Mouse (Mus musculus): ENCODE measurements at regions not wholly inside any gene's neighbourhood (a gene's known extent, or its start where the extent isn't known, plus 50 kb on each side); places are given as distances from the start of the nearest gene placed in this dataset.

DNA sequence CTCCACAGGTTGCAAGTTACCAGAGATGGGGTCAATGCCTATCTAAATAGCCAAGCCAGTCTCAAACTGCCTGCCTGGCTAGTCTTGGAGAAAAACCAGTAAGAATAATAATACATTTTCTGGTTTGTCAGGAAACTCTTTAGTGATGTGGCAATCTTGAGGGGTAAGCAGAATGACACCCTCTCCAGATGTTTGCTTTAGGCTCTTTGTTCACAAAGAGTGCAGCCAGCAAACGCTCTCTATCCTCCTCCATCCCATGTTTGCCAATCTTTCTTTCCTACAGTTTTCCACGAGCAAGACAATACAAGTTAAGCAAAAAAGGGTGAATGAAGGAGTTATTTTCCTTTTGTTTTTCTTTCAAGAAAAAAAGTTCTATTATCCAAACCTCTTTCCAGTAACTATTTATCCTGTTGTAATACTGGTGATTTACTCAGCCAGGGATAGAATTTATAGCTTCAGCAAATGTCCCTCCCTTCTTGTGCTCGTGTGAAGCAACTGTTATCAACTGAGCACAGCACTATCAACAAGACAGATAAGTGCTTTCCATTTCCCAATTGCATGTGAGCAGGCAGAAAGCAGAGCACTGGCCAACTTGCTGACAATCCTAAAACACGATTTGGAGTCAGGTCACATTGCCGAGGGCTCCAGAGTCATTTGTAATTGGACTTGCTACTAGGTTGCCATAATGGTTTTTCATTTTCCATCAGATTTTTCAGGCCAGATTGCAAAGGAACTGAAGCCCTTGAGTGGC, 873.5 kb downstream of the Rapgef2 start:
- Histone ChIP-seq H3K4me3 (replicated peaks; ENCODE audit: insufficient read depth, low read depth, low read length) (no peak overlapping the region), H3K27me3 (ENCODE audit: control insufficient read depth, insufficient read depth, low read length) (no peaks in the 10 kb centered on the region), H3K27ac (ENCODE audit: insufficient read depth, low read length) (no peak overlapping the region), H3K4me1 (ENCODE audit: control insufficient read depth, insufficient read depth, low read length) (no peaks in the 10 kb centered on the region)
- no peak for DNase-seq
- 59% methylated on average over 5 of the region's 5 CpGs for WGBS
- no peak for TF ChIP-seq POLR2A (IDR thresholded peaks at IDR 0.05; ENCODE audit: borderline replicate concordance, insufficient read depth, low read length)
- no peak for TF ChIP-seq CTCF (IDR thresholded peaks at IDR 0.05; ENCODE audit: borderline replicate concordance, insufficient read depth, low read depth, low read length)

DNA sequence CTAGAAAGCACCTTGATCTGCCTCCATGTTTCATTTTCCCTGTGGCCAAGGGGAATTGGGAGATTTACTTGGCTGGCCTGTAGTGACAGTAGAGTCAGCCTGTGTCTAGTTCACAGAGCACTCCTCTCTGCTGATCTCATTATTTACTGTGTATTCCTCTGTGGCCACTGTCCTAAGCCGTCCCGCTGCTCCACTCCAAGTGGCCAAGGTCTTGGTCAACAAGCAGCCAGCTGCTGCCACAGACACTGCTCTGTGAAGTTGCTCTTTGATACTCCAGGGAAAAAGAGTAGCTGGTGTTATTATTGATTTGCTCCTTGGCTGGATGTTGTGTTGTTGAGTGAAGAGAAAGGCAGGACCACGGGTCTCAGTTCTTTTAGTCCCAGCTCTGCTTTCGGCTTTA, 874.9 kb downstream of the Rapgef2 start:
- H3K4me3 ChIP-seq (replicated peaks; ENCODE audit: insufficient read depth, low read depth, low read length) = no peak overlapping the region
- TF ChIP-seq POLR2A (IDR thresholded peaks at IDR 0.05; ENCODE audit: borderline replicate concordance, insufficient read depth, low read length) (no peak), CTCF (IDR thresholded peaks at IDR 0.05; ENCODE audit: borderline replicate concordance, insufficient read depth, low read depth, low read length) (no peak)
- 71% methylated on average over 4 of the region's 4 CpGs for WGBS
- no peaks in the 10 kb centered on the region for H3K27me3 ChIP-seq (ENCODE audit: control insufficient read depth, insufficient read depth, low read length)
- no peaks in the 10 kb centered on the region for H3K4me1 ChIP-seq (ENCODE audit: control insufficient read depth, insufficient read depth, low read length)
- H3K27ac ChIP-seq (ENCODE audit: insufficient read depth, low read length) = no peak overlapping the region
- no peak for DNase-seq

DNA sequence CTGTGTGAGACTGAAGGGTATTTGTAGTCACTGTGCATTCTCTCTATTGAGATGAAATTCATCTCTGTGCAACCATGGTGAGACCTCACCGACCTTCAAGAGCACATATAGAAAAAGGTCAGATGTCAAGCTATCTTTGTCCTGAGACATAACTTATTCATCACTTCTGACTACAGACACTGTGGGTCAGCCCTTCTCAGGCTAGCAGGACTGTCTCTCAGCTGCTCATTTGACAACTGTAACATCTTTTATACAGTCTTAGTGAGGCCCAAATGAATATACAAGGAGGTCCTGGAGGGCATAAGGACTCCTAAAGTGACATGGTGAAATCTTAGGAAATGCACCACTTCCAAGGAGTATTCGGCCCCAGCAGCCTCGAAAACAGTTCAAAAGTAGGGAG, 877.1 kb downstream of the Rapgef2 start:
- no peaks in the 10 kb centered on the region for H3K27me3 ChIP-seq (ENCODE audit: control insufficient read depth, insufficient read depth, low read length)

DNA sequence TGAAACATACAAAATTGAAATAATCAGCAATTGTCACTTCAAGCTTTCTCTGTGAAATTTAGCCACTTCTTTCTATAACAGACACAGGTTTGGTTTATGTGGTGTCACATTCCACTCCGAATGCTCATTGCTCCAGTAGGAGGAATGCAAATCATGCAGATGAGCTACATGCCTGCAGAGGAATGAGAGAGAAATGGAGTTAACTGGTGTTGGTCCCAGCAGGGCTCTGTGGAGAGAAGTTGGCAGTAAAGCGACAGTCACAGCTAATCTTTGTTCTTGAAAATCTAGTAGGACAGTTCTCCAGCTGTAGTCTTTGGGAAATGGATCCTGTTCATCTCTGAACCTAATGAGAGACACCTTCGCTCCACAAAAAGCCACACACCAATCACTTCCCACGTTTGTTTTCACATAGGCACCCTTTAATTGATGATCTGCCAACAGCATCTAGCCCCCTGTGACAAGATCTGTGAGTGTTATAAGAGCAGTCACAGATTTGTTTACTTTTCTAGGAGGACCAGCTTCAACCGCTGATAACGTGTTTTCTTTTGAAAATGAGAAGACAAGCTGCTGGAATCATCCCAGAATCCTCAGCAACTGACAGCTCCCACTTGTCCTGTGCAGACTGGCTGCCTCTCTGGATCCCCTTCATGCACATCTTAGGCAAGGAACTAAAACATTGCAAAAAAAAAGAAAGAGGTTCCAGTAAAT, 880.4 kb downstream of the Rapgef2 start:
- Histone ChIP-seq H3K27ac (ENCODE audit: insufficient read depth, low read length) (no peak overlapping the region), H3K4me1 (ENCODE audit: control insufficient read depth, insufficient read depth, low read length) (no peaks in the 10 kb centered on the region), H3K27me3 (ENCODE audit: control insufficient read depth, insufficient read depth, low read length) (no peaks in the 10 kb centered on the region), H3K4me3 (replicated peaks; ENCODE audit: insufficient read depth, low read depth, low read length) (no peak overlapping the region)
- TF ChIP-seq POLR2A (IDR thresholded peaks at IDR 0.05; ENCODE audit: borderline replicate concordance, insufficient read depth, low read length) = no peak
- DNase-seq = no peak
- 20% methylated on average over 6 of the region's 6 CpGs for WGBS

More for the DNA sequence above, 877.1 kb downstream of the Rapgef2 start:
- Histone ChIP-seq H3K27ac (ENCODE audit: insufficient read depth, low read length) (no peak overlapping the region), H3K4me3 (replicated peaks; ENCODE audit: insufficient read depth, low read depth, low read length) (no peak overlapping the region), H3K4me1 (ENCODE audit: control insufficient read depth, insufficient read depth, low read length) (no peaks in the 10 kb centered on the region)
- WGBS = 44% methylated on average over 3 of the region's 3 CpGs
- DNase-seq = no peak
- TF ChIP-seq CTCF (IDR thresholded peaks at IDR 0.05; ENCODE audit: borderline replicate concordance, insufficient read depth, low read depth, low read length) (no peak), POLR2A (IDR thresholded peaks at IDR 0.05; ENCODE audit: borderline replicate concordance, insufficient read depth, low read length) (no peak)

DNA sequence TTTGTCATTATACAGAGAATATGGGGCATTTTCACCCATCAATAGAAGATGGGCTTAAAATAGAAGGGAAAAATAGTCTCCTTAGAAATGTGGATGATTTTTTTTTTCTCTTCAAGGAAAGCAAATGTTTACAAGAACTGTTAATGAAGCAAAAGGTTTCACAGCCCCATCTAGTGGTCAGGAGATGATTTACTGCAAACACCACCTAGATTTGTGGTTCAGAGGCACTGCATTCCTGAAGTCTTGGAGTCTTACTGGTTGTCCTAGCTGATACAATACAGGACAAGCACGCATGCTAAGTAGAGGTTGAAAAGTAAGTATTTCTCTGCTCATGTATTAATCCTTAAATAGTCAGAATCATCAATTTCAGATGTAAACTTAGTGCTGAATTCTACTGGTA, 927.9 kb downstream of the Rapgef2 start:
- Histone ChIP-seq H3K27ac (ENCODE audit: insufficient read depth, low read length) (no peak overlapping the region), H3K27me3 (ENCODE audit: control insufficient read depth, insufficient read depth, low read length) (no peaks in the 10 kb centered on the region), H3K4me3 (replicated peaks; ENCODE audit: insufficient read depth, low read depth, low read length) (no peak overlapping the region), H3K4me1 (ENCODE audit: control insufficient read depth, insufficient read depth, low read length) (no peaks in the 10 kb centered on the region)
- DNase-seq = peak; percentile 13 to 51
- WGBS = 30% methylated on average over 1 of the region's 1 CpGs
- TF ChIP-seq CTCF (IDR thresholded peaks at IDR 0.05; ENCODE audit: borderline replicate concordance, insufficient read depth, low read depth, low read length) (peak; percentile 37; the same call in 1 of the 2 replicates), POLR2A (IDR thresholded peaks at IDR 0.05; ENCODE audit: borderline replicate concordance, insufficient read depth, low read length) (no peak)

DNA sequence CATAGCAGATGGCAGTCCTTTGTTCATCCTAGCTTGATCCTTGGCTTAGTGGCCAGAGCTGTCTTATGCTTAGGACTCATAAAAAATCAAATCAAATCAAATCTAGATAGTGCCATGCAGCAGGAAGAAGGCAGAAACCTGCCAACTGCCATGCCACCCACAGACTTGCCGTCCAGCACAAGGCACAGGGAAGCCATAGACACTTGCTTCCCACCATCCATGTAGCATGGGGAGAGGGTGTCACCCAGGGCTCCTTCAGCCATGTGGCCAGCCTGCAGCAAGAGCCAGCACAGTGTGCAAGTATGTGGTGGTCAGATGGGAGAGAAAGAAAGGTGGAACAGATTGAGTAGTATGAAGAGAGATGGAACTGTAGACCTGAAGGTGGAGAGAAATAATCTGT, 946.4 kb downstream of the Rapgef2 start:
- H3K27ac ChIP-seq (ENCODE audit: insufficient read depth, low read length) = no peak overlapping the region
- DNase-seq = no peak
- no peaks in the 10 kb centered on the region; the same call in 1 of the 2 replicates for H3K4me1 ChIP-seq (ENCODE audit: control insufficient read depth, insufficient read depth, low read length)
- TF ChIP-seq CTCF (IDR thresholded peaks at IDR 0.05; ENCODE audit: borderline replicate concordance, insufficient read depth, low read depth, low read length) = no peak
- TF ChIP-seq POLR2A (IDR thresholded peaks at IDR 0.05; ENCODE audit: borderline replicate concordance, insufficient read depth, low read length) = no peak
- 26% methylated on average over 1 of the region's 1 CpGs for WGBS
- no peak overlapping the region for H3K4me3 ChIP-seq (replicated peaks; ENCODE audit: insufficient read depth, low read depth, low read length)
- H3K27me3 ChIP-seq (ENCODE audit: control insufficient read depth, insufficient read depth, low read length) = no peaks in the 10 kb centered on the region

DNA sequence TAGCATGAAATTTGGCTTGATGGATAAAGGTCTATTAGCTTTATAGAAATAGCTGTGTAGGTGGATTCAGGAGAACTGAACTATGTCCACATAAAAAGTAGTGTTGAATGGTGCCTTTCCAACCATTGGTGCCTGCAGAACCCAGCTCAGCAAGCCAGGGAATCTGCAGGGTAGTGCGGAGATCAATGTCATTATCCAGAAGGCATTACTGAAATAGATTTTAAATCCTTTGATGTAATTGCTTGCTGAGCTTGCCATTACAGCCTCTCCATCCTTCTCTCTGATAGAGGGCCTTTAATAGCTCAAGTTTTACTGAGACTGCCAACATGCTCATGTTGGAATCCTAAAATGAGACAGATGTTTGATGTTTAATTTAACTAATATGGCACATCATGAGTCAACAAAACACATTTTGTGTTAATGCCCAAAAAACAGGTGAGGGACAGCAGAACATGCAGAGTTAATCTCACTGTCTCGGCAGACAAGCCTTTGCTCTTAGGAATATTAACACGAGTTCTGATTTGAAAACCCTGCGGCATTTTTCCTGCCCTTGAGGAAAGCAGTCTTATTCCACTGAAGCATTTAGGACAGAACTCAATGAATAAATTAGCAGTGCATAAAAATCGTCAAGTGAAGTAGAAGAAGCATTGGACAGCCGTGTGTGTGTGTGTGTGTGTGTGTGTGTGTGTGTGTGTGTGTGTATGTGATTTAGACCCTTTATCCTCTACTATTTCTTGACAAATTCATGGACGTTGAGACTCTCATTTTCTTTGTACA, 974.5 kb downstream of the Rapgef2 start:
- WGBS = 45% methylated on average over 7 of the region's 7 CpGs
- no peaks in the 10 kb centered on the region for H3K4me1 ChIP-seq (ENCODE audit: control insufficient read depth, insufficient read depth, low read length)
- H3K4me3 ChIP-seq (replicated peaks; ENCODE audit: insufficient read depth, low read depth, low read length) = no peak overlapping the region
- no peaks in the 10 kb centered on the region for H3K27me3 ChIP-seq (ENCODE audit: control insufficient read depth, insufficient read depth, low read length)
- TF ChIP-seq POLR2A (IDR thresholded peaks at IDR 0.05; ENCODE audit: borderline replicate concordance, insufficient read depth, low read length) (no peak), CTCF (IDR thresholded peaks at IDR 0.05; ENCODE audit: borderline replicate concordance, insufficient read depth, low read depth, low read length) (no peak)
- no peak for DNase-seq
- no peak overlapping the region for H3K27ac ChIP-seq (ENCODE audit: insufficient read depth, low read length)

Data from cerebellum, adult 2 months (tissue).